Mouse (Mus musculus) liver, postnatal 0 days (tissue): ENCODE measurements around the gene Acss2.
"Not testable (repeated sequence)": the region's sequence is repeated elsewhere in the genome, so short reads cannot be mapped to it uniquely, and the experiment has no call there.

Source experiments
- CTCF ChIP-seq: sonication (generic); IDR thresholded peaks from 2 replicates; pipeline ENCODE4 v1.5.1; 2016; ENCODE audit warnings: antibody characterized with exemption, low read depth
- EP300 ChIP-seq: IDR thresholded peaks from 2 replicates; pipeline ENCODE4 v1.6.1; 2016; ENCODE audit warnings: antibody characterized with exemption, low read depth, mild to moderate bottlenecking

- not testable (repeated sequence) for TF ChIP-seq CTCF, EP300
Measured at GRCm38 (mm10) chr2:155605236-155605589, 87.5 kb downstream of the Acss2 start.
